Mouse (Mus musculus) midbrain, postnatal 0 days (tissue): ENCODE measurements around the gene Nr5a1. TPM values are rescaled to one million over a fixed set of nuclear protein-coding genes. Genes with fewer than 3 reads are reported as not detected.

ENCODE experiments used
- ATAC-seq: fragments of 200-750 bp; cut with Nextera tagmentation; 2 replicates; pipeline ENCODE4 v1.8.0; 2017; ENCODE audit warnings: moderate number of reproducible peaks, mild to moderate bottlenecking, moderate TSS enrichment, moderate library complexity; ENCODE audit not compliant: low FRiP score
- DNase-seq: peaks from one replicate; pipeline ENCODE4 v3.0.0-alpha.2; 2015; ENCODE audit warnings: low spot score
- H3K27ac ChIP-seq: fragments of 300-500 bp; sonication (generic); 2 replicates; pipeline ENCODE4 v1.5.1; 2014; ENCODE audit warnings: low read depth, mild to moderate bottlenecking, low read length, mixed read lengths
- H3K27me3 ChIP-seq: fragments of 300-500 bp; sonication (generic); 2 replicates; pipeline ENCODE4 v1.6.1; 2014; ENCODE audit warnings: low read length, control low read depth, mixed read lengths; ENCODE audit not compliant: insufficient read depth
- H3K36me3 ChIP-seq: fragments of 300-500 bp; sonication (generic); 2 replicates; pipeline ENCODE4 v1.6.1; 2014; ENCODE audit warnings: low read length, control low read depth, mixed read lengths; ENCODE audit not compliant: insufficient read depth
- H3K4me1 ChIP-seq: fragments of 300-500 bp; sonication (generic); 2 replicates; pipeline ENCODE4 v1.6.1; 2014; ENCODE audit warnings: mild to moderate bottlenecking, control low read depth, antibody characterized with exemption, low read length, mixed read lengths; ENCODE audit not compliant: insufficient read depth
- H3K4me2 ChIP-seq: fragments of 300-500 bp; sonication (generic); 2 replicates; pipeline ENCODE4 v1.6.1; 2014; ENCODE audit warnings: low read depth, mild to moderate bottlenecking, low read length, mixed read lengths; ENCODE audit not compliant: poor library complexity, severe bottlenecking
- H3K4me3 ChIP-seq: fragments of 300-500 bp; sonication (generic); 2 replicates; pipeline ENCODE4 v1.5.1; 2014; ENCODE audit warnings: low read depth, mild to moderate bottlenecking, low read length, moderate library complexity
- H3K9ac ChIP-seq: fragments of 300-500 bp; sonication (generic); replicated peaks from 2 replicates; pipeline ENCODE4 v1.6.1; 2014; ENCODE audit warnings: mild to moderate bottlenecking, low read length, moderate library complexity, mixed read lengths; ENCODE audit not compliant: poor library complexity, severe bottlenecking
- H3K9me3 ChIP-seq: fragments of 300-500 bp; sonication (generic); 2 replicates; pipeline ENCODE4 v1.6.1; 2016; ENCODE audit warnings: low read length, control low read depth
- CTCF ChIP-seq: IDR thresholded peaks from 2 replicates; pipeline ENCODE4 v1.5.1; 2016; ENCODE audit warnings: antibody characterized with exemption, mild to moderate bottlenecking
- WGBS: fragments of 180-500 bp; shearing (Covaris S2); extraction: QIAGEN DNeasy Blood & Tissue Kit; methylation state at CpG from one replicate; pipeline ENCODE4 v1.1.7; 2014; 5-methylcytosine and 5-hydroxymethylcytosine counted together
- polyA plus RNA-seq: library from polyadenylated mRNA; unstranded; fragments of >200 nt; fragmentation: Nextera tagmentation; extraction: Ambion mirVana; gene quantifications from 2 replicates; pipeline ENCODE4 v1.2.1, GENCODE M21; 2015
- total RNA-seq: library from RNA; depleted of rRNA; stranded (reverse); fragments of >200 nt; gene quantifications from 2 replicates; pipeline ENCODE4 v1.2.3, GENCODE M21; 2014

Gene Nr5a1
- total and polyA plus RNA-seq, 2 experiments from 2014 or later, result 0.11 to 2.1 TPM

- ATAC-seq, result no peak
- no peak overlapping the region for H3K27ac ChIP-seq
- no peak overlapping the region for H3K4me2 ChIP-seq
- H3K9ac ChIP-seq, result no peak overlapping the region
- H3K9me3 ChIP-seq, result no peaks in the 10 kb centered on the region
- H3K4me3 ChIP-seq, result no peak overlapping the region
- no peak for TF ChIP-seq CTCF
- no peaks in the 10 kb centered on the region for H3K36me3 ChIP-seq
- H3K27me3 ChIP-seq, result peaks cover 6% of the 10 kb centered on the region; the same call in 1 of the 2 replicates
- no peak for DNase-seq
- no peaks in the 10 kb centered on the region for H3K4me1 ChIP-seq
- 70% methylated on average over 8 of the region's 8 CpGs for WGBS
Measured at GRCm38 (mm10) chr2:38718676-38719075, 4.3 kb upstream of the Nr5a1 start.

DNA sequence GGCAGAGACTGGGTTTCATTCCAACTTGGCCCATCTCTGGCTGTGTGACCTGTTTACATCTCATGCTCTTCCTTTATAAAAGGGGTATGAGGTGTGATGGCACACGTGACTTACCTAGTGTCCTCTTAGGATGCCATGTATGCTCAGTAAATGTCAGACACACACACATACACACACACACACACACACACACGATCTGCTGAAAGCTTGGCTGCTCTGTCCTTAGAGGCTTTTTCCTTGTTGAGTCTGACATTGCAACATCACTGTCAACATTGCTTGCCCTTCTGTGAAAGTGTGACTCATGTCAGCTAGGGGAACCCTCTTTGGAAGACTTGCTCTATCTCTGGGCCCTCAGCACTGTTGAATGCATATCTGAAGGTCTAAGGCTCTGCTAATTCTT lies 3.1 kb upstream of the Nr5a1 start:
- Histone ChIP-seq H3K9ac (no peak overlapping the region), H3K4me3 (no peak overlapping the region), H3K27ac (no peak overlapping the region), H3K4me1 (no peaks in the 10 kb centered on the region), H3K36me3 (no peaks in the 10 kb centered on the region), H3K27me3 (peaks cover 18% of the 10 kb centered on the region), H3K4me2 (no peak overlapping the region), H3K9me3 (no peaks in the 10 kb centered on the region)
- no peak for DNase-seq
- 89% methylated on average over 2 of the region's 2 CpGs for WGBS
- ATAC-seq, result no peak
- TF ChIP-seq CTCF, result no peak

DNA sequence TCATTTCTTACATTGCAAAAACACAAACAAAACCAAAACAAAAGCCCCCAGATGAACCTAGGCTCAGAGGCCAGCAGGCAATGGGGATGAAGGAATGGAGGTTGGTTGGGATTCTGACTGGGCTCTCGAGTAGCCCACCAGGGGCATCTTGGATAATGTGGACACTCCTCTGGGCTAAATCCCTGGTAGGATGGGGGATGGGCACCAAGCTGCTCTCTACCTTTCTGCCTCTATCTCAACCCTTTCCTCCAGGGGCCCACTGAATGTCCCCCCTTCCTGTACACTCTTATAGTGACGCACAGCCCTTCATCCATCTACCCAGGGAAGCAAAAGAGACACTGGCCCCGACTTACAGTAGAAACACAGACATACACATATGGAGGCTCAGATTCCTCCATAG lies 746 bp downstream of the Nr5a1 start:
- TF ChIP-seq CTCF, result no peak
- H3K27ac ChIP-seq, result no peak overlapping the region
- H3K9me3 ChIP-seq, result no peaks in the 10 kb centered on the region
- no peak for ATAC-seq
- no peak overlapping the region for H3K4me3 ChIP-seq
- peaks cover 4% of the 10 kb centered on the region; the same call in 1 of the 2 replicates for H3K4me1 ChIP-seq
- no peak overlapping the region for H3K9ac ChIP-seq
- H3K4me2 ChIP-seq, result no peak overlapping the region
- H3K27me3 ChIP-seq, result peaks cover 31% of the 10 kb centered on the region
- WGBS, result 79% methylated on average over 3 of the region's 3 CpGs
- H3K36me3 ChIP-seq, result no peaks in the 10 kb centered on the region
- DNase-seq, result no peak

DNA sequence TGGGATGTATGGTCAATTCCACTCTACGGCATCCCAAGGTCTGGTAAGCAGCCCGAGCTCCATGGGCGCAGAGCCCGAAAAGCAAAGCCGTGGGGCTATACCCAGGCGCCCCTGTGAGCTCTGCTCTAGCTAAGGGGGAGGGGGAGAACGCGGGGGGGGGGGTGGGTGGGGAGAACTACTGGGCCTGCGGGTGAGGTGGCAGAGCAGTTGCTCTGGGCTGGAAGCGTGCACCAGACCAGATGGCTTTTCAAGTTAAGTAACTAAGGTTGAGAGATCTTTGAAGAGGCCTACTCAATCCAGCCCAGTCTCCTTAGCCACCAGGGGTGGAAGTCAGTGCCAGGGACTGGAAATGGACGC lies 1.6 kb downstream of the Nr5a1 start:
- Histone ChIP-seq H3K36me3 (no peaks in the 10 kb centered on the region), H3K27me3 (peaks cover 40% of the 10 kb centered on the region), H3K9ac (no peak overlapping the region), H3K4me1 (peaks cover 4% of the 10 kb centered on the region; the same call in 1 of the 2 replicates), H3K4me3 (no peak overlapping the region), H3K27ac (no peak overlapping the region), H3K9me3 (no peaks in the 10 kb centered on the region), H3K4me2 (no peak overlapping the region)
- no peak for DNase-seq
- TF ChIP-seq CTCF, result no peak
- peak; percentile 42; the same call in 1 of the 2 replicates for ATAC-seq
- WGBS, result 43% methylated on average over 7 of the region's 11 CpGs

DNA sequence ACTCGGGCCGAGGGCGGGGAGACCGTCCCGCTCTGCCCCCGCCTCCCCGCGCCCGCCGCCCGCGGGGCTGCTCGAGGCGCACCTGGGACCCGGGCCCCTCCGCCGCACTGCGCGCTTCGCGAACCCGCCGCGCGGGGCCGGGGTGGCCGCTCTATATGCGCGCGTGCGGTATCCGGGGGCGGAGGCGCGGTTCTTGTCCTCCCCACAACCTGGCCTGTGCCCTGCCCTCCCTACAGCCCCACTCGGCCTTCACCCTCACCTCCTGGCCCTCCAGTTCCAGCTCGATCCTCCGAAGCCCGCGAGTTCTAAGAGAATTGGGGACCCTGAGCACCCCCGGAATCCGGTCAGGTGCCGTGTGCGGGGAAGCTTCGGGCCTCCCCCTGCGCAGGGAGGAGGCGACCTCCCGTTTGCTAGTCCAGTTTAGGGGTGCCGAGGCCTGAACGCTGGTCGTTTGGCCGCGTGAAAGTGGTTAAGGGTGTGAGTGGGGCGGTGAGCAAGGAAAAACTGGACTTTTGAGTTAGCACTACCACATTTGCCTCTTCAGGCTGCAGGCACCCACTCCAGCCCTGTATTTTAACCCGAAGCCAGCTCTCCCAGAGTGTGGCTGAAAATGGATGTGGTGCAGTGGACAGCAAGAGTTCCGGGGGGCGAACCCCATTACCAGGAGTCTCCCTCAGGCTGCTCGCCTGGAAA lies 2.1 kb downstream of the Nr5a1 start:
- H3K36me3 ChIP-seq, result no peaks in the 10 kb centered on the region
- H3K4me2 ChIP-seq, result peak overlapping the region; percentile 42
- no peak overlapping the region for H3K9ac ChIP-seq
- no peak overlapping the region for H3K27ac ChIP-seq
- ATAC-seq, result no peak
- no peaks in the 10 kb centered on the region for H3K9me3 ChIP-seq
- TF ChIP-seq CTCF, result no peak
- peak overlapping the region; percentile 21 for H3K4me3 ChIP-seq
- WGBS, result 9% methylated on average over 33 of the region's 58 CpGs
- DNase-seq, result no peak
- H3K4me1 ChIP-seq, result peaks cover 4% of the 10 kb centered on the region; the same call in 1 of the 2 replicates
- peaks cover 45% of the 10 kb centered on the region for H3K27me3 ChIP-seq

GRCm38 (mm10) chr2:38711421-38711861 lies 2.9 kb downstream of the Nr5a1 start:
- 3% methylated on average over 40 of the region's 40 CpGs for WGBS

More at GRCm38 (mm10) chr2:38711421-38711861, 2.9 kb downstream of the Nr5a1 start:
- peaks cover 53% of the 10 kb centered on the region for H3K27me3 ChIP-seq
- peak overlapping the region; percentile 21 for H3K4me3 ChIP-seq
- ATAC-seq, result no peak
- H3K4me1 ChIP-seq, result peaks cover 4% of the 10 kb centered on the region; the same call in 1 of the 2 replicates
- no peaks in the 10 kb centered on the region for H3K9me3 ChIP-seq
- no peaks in the 10 kb centered on the region for H3K36me3 ChIP-seq
- DNase-seq, result no peak
- H3K4me2 ChIP-seq, result peak overlapping the region; percentile 42
- H3K27ac ChIP-seq, result no peak overlapping the region
- H3K9ac ChIP-seq, result no peak overlapping the region
- no peak for TF ChIP-seq CTCF
